Mouse (Mus musculus): ENCODE data around the gene Pced1a.
"Not testable (repeated sequence)": the region's sequence is repeated elsewhere in the genome, so short reads cannot be mapped to it uniquely, and the experiment has no call there.

The Pced1a gene

DNA sequence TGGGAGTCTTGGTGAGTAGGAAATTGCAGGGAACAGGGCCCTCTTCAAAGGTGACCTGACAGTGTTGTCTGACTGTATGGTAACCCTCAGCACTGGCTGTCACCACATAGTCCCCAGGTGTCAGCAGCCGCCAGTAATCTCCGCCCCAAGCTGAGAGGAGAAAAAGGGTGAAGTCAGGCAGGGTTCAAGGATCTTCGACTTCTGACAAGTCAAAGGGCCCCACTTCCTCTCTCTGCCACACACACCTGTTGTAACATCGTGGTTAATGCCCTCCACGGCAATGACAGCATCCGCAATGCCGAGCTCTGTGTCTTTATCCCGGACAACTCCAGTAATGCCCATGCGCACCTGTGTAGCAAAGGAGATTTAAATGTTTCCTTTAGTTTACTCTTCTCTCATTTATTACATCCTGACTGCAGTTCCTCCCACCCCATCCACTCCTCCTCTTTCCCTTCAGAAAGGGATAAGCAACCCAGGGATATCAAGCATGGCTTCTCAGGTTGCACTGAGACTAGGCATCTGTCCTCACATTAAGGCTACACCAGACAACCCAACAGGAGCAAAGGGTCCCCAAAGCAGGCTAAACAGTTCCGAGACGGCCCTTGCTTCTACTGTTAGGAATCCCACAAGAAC lies 33.4 kb downstream of the Pced1a start:
- DNase-seq (ENCODE audit: low read depth): no peak

DNA sequence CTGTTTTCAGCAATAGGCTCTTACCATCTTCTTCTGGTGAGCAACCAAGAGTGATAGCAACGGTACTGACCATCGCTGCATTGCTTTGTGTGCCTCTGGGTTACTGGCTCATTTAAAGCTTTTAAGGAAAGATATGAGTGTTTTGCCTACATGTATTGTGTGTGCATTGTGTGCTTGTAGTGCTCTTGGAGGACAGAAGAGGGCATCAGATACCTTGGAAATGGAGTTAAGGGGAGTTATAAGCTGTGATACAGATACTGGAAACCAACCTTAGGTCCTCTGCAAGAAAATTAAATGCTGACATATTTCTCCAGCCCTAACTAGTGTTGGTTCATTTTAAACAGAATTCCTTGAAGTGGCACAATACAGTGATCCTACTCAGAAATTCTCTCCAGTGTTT lies 35.7 kb downstream of the Pced1a start:
- DNase-seq (ENCODE audit: low read depth): no peak

DNA sequence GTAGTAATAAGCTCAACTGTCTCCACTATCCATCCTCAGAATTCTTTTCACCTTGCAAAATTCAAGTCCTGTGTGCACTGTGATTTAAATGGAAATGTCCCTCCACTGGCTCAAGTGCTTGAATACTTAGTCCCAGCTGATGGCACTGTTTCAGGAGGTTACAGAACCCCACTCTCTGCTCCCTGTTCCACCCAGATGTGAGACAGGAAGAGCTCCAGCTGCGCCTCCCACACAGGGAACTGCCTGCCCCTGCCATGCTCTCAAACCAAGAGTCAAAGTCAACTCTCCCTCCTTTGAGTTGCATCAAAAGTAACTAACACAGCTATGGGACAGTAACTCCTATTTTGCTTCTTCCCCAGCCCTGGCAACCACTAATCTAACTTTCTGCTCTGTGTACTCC lies 38.3 kb downstream of the Pced1a start:
- DNase-seq (ENCODE audit: low read depth): no peak

DNA sequence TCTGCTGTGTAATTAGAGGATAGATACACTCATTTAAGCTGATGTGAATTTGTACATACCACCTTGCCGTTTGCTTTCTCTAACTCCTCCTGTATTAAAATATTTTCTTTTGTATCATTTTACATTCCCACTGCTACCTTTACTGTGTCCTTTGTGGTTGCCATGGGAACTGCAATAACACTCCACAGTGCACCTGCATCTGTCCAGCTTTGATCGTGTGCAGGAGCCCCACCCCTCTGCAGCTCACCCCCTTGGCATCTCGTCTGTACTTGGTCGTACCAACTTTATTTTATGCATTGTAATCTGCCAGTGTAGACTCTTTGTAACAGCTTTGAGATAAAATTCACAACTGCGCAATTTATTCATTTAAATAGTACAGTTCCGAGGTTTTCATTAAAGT lies 40.6 kb downstream of the Pced1a start:
- DNase-seq (ENCODE audit: low read depth): no peak

DNA sequence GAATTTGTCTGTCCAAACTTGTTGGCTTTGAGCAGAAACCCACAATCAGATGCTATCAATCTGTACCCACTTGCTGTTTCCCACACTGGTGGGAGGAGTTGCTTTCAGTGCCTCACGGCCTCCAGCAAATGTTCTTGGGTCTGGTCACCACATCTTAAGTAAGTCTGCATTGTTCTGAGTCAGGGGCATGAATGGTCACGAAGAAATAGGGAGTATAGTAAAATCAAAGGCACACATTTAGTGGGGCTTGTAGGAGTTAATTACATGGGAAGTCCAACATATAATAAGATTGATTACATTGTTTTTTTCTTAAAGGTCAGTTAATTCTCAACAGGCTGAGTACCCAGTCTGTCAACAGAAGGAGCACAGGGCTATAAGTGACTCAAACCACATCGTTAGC lies 41.3 kb downstream of the Pced1a start:
- DNase-seq (ENCODE audit: low read depth): no peak

DNA sequence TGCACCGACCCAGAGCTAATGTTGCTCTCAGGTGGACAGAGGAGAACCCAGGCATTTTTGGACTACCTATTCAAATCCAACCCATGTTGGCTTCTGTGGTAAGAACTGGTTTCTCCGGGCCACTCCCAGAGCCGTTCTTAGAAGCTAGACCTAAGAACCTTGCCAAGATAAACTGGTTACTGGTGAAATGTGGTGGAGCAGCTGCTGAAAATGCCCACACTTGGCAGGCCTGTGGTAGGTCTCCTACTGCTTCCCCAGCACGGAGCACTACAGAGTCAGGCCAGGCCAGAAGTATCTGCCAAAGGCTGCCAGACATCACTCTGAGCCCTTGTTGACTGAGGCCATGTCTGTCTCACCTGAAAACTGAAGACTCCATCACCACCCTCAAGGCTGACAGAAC lies 49.5 kb downstream of the Pced1a start:
- DNase-seq (ENCODE audit: low read depth): no peak

DNA sequence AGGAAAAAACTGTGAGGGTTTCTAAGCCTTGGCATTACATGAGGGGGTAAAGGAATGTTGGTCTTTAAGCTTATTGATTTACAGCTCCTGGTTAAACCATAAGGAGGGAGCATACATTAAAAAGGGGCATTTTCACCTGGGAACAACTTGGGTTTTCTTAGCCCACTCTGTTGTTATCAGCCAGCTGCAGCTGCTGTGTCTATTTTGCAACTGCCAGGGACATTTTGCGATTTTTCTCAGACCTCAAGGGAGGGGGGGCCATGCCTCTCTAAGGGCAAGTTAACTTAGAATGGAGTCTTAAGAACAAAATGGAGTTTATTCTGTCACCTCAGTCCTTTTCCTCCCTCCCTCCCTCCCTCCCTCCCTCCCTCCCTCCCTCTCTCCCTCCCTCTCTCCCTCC lies 51.5 kb downstream of the Pced1a start:
- not testable (repeated sequence) for DNase-seq (ENCODE audit: low read depth)

DNA sequence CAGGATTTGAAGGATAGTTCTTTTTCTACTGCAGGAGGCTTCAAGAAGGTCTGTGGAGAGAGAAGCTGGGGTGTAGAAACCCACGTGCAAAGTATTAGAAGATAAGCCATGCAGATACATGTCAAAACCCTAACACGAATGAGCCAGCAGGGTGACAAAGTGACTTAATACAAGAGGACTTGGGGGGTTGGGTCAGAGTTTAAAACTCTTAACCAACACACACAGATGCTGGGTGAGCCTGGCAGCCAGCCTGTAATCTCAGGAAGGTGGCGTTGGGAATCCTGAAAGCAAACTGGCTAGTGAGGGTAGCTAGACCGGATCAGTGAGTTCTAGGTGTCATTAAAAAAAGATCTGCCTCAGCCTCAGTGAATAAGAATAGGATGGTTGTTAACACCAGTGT lies 57.1 kb downstream of the Pced1a start:
- DNase-seq (ENCODE audit: low read depth): no peak

Measured in c-Kit-positive CD71-negative TER-119-negative erythroid progenitor cells, embryonic 14.5 days (primary cell).